Mouse (Mus musculus) neural tube, embryonic 10.5 days (tissue): ENCODE measurements around the gene Tnni2.
"Not testable (repeated sequence)": the region's sequence is repeated elsewhere in the genome, so short reads cannot be mapped to it uniquely, and the experiment has no call there.

Source experiments
- DNase-seq: peaks from one replicate; pipeline ENCODE4 v3.0.0-alpha.2; 2017; ENCODE audit warnings: low spot score; ENCODE audit errors: extremely low spot score

Gene Tnni2

DNA sequence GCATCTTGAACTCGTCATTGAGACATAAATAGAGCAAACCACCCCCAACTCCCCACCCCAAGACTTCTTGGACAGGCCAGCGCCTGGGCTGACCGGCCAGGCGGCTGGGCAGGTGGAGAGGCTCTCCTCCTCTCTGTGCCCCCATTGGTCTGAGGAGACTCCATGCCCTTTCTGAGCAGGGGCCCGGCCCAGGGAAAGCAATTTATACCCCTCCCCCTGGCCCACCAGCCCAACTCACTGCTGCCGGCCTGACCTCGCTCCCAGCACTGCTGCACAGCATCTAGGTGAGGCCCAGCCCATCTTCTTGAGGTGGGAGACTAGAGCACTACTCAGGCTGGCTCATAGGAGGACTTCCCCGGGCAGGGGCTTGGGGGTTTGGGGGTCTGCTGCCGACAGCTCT is at the start of gene Tnni2:
Gene Tnni2, plus strand, starts transcription at position 224 of the 400 bp plus-strand sequence.
- DNase-seq: no peak

DNA sequence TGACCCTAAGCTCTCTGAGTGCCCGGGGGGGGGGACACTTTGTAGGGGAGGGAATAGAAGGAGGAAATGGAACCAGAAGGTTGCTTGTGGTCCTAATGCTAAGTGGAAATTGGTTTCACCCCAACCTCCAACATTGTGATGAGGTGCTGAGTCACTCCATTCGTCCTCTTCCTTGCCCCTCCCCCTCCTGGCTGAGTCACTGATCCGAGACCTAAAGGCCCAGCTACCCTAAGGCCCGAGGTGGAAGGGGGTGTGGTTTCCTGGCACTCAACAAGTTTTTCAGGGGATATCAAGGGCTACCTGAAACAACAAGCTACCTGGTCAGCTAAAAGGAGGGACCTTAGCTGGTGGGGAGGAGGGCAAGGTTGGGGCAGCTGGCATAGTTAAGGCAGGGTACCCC is 48.4 kb upstream of the Tnni2 start:
- no peak for DNase-seq

DNA sequence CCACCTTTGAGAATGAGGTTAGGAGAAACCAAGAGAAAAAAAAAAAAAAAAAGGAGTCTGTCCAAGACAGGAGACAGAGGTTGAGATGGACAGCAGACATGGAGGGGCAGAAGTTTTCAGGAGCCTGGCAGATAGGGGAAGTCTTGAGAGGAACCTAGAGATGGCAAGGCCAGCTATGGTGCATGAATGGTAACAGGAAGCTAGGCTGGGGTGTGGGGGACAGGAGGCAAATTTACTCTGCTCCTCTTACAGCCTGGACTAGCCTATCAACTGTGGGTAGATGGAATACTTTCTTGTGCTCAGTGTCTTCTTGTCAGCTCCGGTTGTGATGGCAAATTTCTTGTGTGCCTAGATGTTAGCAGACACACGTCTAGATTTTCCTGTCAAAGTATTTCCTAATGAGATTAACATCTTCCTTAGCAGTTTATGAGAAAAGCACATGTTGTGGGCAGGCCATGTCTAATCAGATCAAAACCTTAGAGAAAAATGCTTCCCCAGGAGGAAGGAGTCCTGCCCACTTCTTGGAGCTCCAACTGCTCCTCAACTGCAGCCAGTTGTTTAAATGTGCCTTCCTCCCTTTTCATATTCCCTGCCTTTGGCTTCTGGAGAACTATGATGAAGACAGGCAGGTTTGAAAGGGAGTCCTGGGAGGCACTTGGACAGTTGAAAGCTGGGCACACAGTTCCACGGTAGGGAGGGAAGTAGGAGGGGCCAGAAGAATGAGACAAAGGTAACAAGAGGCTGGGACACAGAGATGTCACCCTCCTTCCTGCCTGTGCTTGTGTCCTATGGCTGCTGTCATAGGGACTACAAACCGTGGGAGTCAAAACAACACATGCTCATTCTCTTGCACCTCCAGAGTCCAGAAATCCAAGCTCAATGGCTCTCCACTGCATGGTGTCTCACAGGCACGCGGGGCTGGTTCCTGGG is 47.1 kb upstream of the Tnni2 start:
- no peak for DNase-seq

DNA sequence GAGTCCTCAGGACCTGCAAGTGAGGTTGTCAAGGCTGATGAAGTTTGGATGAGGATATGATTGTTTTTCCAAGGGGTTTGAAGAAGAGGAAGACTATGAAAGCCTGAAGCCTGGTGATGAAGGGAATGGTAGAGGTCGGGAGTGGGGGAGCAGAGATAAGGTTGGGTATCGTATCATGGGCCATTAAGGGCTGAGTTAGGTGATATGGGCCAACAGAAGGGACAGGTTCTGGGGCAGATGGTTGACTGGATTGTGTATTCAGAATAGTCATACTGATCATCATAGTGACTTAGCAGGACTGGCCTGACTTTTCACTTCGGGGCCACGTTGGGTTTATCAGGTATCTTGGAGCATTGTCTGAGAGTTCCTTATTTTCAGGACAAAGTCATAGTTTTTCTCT is 46.1 kb upstream of the Tnni2 start:
- no peak for DNase-seq

DNA sequence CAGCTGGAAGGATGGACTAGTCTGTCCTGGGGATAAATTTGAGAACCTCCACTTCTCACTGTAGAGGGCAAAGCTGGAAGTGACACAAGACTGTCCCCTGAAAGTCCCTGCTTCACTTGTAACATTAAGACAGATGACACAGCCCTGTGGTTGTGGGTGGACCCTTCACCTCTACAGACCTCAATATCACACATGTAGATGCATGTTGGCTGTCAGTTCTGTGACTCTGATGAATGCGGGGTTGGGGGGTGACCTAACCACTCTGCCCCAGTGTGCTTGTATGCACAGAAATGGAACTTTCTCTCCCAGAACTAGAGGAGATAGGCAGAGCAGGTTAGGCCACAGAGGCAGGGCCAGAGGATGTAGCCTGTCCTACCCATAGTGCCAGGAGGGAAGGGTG is 45.0 kb upstream of the Tnni2 start:
- no peak for DNase-seq

DNA sequence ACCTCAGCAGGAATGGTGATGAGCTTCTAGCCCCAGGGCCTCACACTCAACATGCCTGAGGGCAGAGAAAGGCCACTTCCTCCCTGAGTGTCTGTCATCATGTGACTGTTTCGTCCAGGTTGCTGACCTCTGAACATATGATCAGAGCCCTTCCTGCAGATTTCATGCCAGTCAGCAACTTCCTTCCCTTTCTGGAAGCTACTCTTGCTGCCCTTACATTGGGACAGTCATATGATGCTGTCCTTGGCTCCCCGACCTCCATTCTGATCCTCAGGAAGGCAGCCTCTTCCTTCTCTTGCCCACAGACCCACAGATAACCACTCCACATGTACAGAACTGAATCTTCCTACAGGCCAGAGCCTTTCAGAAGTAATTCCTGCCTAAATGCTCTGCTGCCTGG is 43.6 kb upstream of the Tnni2 start:
- DNase-seq: no peak

DNA sequence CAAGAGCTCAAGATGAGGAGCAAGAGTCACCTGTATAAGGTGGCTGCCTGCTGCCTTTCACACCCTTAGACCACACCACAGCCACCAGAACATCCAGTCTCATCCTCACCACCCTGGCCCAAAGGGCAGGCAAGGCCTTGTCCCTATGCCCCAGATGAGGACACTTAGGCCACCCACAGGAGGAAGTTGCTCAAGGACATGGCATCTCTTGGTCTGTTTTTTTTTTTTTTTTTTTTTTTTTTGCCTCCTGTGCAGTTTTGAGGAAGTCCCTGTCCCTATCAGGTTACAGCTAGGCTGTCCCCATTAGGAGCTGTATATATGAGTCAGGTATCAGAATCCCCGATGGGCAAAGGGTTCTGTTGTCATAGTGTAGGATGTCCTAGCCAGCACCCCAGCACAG is 42.4 kb upstream of the Tnni2 start:
- DNase-seq: no peak

DNA sequence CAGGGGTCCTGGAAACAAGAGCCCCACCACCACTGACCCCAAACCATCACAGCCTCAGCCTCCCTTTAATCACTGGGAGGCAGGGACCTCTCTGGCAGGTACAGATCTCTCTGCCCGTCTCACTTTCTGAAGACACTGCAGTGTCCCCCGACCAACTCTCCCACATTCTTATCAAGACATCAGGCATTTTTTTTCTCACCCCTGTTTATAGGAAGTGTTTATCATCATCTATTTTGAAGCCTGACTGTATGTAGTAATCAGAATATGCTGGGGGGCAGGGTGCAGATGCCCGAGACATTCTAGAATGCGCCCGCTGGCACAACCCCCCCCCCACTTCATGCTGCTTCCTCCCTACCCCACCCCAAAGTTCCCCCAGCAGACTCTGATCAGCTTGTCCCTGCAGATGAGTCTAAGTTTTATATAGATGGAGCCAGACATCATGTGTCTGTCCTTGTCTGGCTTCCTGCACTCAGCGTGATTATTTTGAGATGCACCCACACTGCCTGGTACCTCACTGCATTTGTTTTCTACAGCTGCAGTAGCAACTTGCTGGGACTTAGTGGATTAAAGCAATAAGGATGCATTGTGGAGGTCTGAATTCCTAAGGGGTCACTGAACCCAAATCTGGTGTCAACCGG is 41.4 kb upstream of the Tnni2 start:
- DNase-seq: no peak

DNA sequence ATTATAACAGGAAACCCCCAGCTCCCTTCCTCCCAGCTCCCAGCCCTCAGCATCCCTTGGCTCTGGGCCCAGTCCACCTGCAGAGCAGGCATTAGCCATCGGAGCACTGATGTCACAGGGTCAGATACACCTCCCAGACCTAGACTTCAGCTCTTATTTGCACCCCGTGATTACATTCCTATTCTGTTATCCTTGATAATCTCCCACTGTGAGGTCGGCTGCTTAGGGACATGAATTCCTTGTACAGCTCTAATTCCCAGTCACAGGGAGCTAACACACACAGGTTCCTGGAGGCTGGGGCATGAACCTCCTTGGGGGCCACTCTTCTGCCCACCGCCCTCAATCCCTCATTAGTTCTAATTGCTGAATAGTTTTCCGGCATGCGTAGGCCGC is 40.9 kb upstream of the Tnni2 start:
- no peak for DNase-seq

DNA sequence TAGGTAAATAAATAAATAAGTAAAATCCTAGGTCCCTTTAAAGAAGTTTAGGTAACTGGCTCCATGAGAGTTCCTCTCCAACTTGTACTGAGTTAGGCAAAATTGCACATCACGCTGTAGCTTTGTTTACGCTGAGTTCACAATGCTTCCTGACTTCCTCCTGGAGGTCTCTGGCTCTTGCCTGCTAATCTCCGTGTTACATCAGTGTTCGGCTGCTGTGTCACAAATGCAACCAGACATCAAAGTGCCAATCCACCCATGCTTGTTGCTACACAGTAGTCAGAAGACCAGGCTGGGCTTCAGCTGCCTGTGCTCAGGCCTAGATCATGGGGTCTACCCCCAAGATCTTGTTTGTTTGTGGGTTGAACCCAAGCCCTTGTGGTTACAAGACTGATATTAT is 38.0 kb upstream of the Tnni2 start:
- no peak for DNase-seq

DNA sequence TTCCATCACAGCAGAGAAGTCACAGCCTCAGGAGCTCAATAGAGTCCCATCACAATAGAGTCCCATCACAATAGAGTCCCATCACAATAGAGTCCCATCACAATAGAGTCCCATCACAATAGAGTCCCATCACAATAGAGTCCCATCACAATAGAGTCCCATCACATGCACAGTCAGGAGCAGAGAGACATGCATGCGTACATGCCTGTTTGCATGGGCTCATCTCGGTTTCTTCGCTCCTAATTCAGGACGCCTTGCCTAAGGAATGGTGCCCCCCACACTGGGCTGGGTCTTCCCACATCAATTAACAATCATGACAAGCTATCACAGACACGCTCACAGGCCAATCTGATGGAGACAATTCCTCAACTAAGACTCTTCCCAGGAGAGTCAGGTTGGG is 36.5 kb upstream of the Tnni2 start:
- DNase-seq: not testable (repeated sequence)

DNA sequence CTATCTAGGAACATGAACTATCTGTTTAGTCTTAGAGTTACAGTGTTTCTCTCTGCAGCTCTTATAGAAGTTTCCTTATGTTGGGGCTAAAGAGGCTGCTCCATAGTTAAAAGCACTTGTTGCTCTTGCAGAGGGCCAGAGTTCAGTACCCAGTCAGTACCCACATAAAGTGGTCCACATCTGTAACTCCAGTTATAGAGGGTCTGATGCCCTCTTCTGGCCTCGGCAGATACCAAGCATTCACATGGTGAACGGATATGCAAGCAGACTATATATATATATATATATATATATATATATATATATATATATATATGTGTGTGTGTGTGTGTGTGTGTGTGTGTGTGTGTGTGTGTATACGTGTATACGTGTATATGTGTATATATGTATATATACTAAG is 33.7 kb upstream of the Tnni2 start:
- DNase-seq: no peak

DNA sequence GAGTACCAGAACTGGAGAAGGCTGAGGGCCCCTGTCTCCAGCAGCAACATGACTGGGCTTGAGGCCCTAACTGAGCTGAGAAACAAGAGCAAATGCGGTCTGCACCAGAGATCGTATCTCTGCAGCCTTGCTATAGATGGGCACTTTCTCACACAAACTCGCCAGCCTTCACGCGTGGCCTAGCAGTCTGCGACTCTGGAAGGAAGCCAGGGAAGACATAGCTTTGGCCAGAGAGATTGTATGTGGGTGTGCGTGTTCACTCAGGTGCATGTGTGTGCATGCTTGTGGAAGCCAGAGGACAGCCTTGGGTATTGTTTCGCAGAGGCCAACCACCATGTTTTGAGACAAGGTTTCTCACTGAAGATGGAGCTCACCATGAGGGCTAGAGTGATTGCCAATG is 32.9 kb upstream of the Tnni2 start:
- no peak for DNase-seq

DNA sequence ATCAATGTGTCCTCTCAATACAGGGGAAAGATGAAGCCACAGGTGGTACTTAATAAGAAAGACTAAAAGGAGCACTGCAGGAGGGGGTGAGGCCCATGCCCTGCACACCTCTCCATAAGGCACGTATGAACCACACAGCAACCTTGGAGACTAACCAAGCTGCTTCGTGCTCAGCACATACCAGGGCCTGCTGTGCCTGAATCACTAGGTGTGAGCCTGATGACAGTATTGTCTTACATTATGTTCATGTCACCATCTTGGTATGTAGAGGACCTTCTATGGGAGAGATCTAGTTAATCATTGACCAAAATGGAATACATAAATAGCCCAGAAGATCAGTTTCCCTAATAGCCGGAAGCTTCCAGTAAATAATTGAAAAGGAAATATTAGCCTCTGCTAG is 32.0 kb upstream of the Tnni2 start:
- DNase-seq: no peak

DNA sequence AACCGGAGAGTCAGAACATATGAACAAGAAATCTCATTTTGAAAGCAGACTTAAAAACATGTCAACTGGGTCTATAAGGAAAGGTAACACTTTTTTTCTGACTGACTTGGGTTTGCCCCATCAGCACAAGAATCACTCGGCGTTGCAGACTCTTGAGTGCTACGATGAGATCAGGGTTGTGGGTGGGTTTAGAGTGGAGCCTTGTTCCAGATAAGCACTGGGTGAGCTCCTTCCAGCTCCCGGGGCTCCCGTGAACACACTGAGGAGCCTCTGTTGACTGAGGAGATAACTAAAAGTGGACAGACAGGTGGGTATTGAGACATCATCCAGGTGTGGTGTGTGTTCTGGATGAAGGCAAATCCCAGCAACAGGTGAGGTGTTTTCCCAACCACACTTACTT is 28.3 kb upstream of the Tnni2 start:
- DNase-seq: no peak

DNA sequence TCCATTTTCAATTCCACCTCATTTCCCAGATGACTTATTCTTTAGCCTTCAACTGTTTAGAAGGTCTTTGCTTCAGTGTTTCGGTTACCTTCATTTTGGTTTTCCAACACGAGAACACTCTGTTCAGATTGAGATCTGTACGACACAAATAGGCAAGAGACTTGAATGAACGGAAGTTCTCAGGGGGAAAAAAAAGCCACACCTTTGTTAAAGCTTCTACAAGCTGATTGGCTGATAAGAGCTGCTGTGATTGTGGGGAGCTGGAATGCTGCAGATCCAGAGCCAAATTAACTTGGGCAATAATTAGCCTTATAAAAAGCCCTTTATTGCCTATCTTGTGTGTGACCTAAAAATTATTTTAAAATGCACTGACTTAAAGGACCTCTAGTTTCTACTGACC is 26.3 kb upstream of the Tnni2 start:
- no peak for DNase-seq

DNA sequence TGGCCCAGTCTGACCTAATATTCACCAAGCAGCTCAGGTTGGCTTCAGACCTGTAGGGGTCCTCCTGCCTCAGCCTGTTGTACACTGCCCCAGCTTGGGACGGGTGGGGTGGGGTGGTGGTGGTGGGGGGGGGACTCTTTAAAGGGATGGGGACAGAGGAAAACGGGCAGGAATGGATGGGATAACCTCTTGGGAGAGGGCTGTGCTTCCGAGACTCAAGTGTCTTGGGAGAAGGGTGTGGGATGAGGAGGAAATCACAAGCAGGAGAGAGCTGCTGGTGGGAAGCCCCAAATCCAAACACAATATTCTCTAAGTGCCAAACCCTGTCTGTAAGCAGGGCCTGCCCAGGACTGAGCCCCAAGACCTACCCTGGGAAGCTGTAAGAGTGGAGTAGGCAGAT is 25.4 kb upstream of the Tnni2 start:
- DNase-seq: no peak

DNA sequence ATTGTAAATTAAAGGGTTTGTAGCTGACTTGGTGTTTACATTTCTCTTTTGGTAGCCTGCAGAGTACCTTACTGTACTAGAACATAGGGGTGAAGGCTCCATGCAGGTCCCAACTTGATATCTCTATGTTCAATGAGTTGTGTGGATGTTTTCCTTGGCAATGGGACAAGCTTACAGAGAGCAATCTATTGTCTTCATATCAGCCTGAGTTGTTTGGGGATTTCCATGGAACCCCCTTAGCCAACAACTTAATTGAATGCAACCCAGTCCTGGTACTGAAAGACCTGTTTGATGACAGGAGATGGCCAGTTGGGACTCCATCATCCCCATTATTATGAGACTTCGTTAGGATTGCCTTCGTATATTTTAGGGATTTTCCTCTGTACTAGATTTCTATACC is 23.6 kb upstream of the Tnni2 start:
- DNase-seq: no peak

DNA sequence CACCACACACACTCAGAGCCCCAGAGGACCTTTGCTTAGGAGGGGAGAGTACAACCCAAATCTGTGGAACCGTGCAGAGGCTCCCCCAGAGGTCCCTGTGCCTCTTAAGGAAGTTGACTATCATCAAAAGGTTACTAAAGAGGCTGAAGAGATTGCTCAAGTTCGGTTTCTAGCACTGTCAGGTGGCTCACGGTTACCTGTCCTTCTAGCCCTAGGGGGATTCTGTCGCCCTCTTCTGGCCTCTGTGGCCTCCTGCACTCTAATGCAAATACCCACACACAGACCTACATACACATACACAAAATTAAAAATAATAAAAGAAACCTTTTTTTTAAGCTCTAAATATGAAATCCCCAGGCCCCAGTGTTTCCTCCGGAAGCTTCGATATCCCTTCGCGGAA is 22.9 kb upstream of the Tnni2 start:
- DNase-seq: no peak

DNA sequence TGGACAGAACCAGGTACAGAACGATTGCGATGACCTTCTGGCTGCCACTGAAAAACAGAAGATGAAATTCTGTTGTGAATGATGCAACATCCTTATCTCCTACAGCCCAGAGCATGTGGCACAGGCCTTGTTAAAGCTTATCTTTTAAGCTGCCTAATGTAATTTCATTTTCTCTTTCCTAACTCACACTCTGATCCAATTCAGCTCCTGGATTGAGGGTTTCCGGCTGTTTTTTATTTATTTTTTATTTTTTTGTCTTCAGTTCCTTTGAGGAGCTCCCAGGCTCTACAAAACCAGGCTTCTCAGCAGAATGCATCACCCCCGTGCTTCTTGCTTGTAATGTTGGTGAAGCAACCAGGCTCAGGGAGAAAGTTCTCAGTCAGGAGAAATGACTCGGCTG is 21.7 kb upstream of the Tnni2 start:
- DNase-seq: no peak

DNA sequence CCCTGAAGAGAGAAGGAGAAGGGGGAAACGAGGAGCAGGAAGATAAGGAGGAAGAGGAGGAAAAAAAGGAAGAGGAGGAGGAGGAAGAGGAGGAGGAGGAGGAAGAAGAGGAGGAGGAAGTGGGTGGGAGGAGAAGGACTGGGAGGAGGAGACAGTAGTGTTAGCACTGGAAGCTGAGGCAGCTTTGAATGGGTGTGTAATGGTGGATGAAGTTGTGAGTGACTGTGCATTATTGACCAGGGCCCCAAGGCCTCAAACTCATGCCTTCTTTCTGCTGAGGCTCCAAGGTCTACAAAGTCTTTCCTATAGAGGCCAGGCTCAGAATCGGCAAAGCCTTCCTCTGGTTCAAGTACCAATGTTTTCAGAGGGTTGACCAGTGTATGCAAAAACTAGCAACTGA is 19.8 kb upstream of the Tnni2 start:
- no peak for DNase-seq

DNA sequence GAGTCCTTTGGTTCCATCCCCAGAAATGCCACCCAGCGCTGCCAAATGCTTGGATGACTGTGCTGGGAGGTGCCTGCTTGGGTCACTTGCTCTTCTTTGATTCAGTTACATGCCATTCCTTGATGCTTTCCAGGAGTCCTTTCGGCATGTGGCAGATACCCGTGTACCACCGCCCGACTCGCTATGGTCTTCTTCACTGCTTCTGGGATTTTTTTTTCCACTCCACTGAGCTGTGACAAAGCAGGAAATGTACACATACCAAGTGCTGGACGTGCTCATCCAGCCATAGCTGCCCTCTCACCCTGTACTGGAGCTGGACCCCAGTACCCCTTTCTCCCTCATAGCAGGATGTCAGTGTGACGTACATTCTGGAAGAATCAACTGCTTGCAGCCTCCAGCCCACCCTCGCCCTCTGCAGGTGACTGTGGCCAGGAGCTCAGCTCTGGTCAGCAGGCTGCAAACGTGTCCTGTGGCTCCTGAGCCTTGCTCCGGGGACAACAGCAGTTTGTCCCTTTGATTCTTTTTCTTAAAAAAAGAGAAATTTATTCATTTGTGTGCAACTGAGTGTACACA is 15.9 kb upstream of the Tnni2 start:
- DNase-seq: no peak

DNA sequence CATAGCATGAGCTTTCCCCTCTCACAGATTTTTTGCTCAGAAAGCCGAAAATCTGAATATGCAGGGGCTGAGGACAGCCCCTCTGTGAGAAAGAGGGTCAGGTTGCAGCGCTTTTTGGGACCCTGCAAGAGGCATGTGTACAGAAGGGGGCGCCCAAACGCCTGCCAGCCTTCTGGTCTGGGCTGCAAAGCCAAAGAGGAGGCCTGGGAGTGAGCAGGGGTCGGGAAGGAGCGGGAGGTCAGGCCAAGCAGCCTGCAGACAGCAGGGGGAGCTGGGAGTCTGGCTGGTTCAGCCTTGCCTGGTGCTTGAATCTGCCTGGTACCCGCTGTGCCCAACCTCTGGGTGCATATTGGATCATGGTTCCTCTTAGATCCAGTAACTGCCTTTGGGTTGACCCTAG is 13.4 kb upstream of the Tnni2 start:
- peak; percentile 82 for DNase-seq
